Mouse (Mus musculus): ENCODE measurements around the gene Lypd6b. TPM values are rescaled to one million over a fixed set of nuclear protein-coding genes. Genes with fewer than 3 reads are reported as not detected.

Gene Lypd6b
- polyA plus RNA-seq, 1 experiment from 2014 or later: 0.12 TPM

DNA sequence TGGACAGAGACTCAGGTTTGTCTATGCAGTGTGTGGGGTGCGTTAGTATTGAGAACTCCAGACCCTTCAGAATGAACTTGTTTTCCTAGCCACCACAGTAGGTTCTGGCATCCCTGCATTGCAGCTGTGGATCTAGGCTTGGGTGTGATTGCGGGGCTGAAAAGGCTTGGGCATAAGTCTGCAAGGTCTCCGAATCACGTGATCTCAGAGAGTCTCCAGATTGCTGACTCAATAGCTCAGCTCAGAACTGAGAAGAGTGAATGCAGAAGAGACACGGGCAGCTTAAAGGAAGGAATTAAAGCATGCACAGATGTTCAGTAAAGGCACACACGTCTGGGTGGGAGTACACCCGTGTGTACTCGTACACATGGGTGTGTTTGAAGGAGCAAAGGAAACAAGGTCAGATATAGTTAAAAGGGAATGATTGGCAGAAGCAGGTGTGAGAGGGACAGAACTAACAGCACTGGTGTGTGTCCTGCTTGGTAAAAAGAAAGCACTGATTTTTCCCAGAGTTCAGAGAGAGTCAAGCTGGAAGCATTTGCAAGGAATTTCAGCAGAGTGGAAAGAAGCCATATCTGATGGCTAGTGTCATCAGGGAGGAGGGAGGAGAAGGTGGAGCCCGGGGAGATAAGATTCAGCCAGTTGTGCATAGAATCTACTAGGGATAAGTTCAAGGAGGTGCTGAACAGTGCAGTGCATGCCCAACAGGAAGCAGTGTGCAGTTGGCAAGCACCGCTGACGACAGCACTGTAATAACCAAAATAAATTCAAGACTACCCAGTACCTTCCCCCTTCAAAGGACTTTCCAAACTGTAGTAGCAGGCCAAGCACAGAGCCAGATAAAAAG, 37.5 kb upstream of the Lypd6b start:
- Histone ChIP-seq H3K27me3 (replicated peaks) (no peaks in the 10 kb centered on the region), H3K4me1 (no peaks in the 10 kb centered on the region), H3K9ac (no peak overlapping the region), H3K36me3 (no peaks in the 10 kb centered on the region), H3K4me2 (no peak overlapping the region), H3K9me3 (replicated peaks) (no peaks in the 10 kb centered on the region), H3K4me3 (no peak overlapping the region), H3K27ac (no peak overlapping the region)
- WGBS (ENCODE audit: insufficient replicate concordance): 60% methylated on average over 11 of the region's 11 CpGs
- no peak for ATAC-seq

DNA sequence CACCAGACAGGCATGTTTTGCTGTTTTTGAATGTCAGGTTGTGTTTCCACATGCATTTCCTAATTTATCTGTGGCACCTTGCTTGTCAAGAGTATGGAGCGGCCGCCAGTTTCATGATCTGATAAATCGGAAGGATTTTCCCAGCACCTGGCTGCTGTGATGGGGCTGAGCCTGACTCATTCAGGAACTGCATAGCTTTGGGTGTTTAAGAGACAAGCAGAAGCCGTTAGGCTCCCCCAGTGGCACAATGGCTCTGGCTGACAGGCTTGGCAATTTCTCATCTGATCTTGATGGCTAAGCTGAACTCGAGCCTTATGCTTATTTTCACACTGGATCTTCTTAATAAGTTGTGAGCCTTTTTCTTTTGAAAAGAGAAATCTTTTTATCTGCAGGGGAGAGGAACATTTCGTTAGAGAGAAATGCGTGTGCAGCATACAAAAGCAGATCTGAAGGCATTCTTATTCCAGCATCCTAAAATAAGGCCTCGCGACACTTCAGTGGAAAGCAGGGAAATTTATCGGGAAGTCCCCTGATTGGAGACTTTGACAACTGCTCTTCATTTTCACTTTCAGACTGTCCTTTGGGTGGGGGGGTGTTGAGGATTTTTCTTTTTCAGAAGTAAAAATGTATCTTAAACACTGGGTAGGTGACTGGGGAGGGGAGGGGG, 35.8 kb upstream of the Lypd6b start:
- ATAC-seq: no peak
- H3K4me2 ChIP-seq: no peak overlapping the region
- H3K36me3 ChIP-seq: no peaks in the 10 kb centered on the region
- no peaks in the 10 kb centered on the region for H3K9me3 ChIP-seq (replicated peaks)
- no peak overlapping the region for H3K27ac ChIP-seq
- 67% methylated on average over 10 of the region's 10 CpGs for WGBS (ENCODE audit: insufficient replicate concordance)
- no peak overlapping the region for H3K4me3 ChIP-seq
- no peak overlapping the region for H3K9ac ChIP-seq
- no peaks in the 10 kb centered on the region for H3K27me3 ChIP-seq (replicated peaks)
- H3K4me1 ChIP-seq: no peaks in the 10 kb centered on the region

DNA sequence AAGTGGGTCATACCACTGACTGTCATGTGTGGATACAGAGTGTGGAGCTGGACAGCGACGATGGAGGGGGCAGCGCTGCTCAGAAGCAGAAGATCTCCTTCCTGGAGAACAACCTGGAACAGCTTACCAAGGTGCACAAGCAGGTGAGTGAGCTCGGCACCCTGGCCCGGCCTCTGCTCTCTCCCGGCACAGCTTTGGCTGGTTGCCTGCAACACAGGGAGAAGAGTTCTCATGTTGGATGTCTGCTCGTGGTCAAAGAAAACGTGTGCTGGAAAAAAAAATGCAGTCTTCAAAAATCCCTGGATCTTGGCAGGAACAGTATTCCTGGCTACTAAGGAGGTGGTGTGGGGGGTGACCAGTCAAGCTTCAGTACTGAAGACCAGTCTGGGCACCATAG, 35.3 kb upstream of the Lypd6b start:
- Histone ChIP-seq H3K4me2 (no peak overlapping the region), H3K4me3 (no peak overlapping the region), H3K27me3 (replicated peaks) (0 out of 2 replicates have a peak, but pooled peaks cover 4% of the 10 kb centered on the region), H3K36me3 (no peaks in the 10 kb centered on the region), H3K4me1 (no peaks in the 10 kb centered on the region), H3K9ac (no peak overlapping the region), H3K27ac (no peak overlapping the region), H3K9me3 (replicated peaks) (no peaks in the 10 kb centered on the region)
- ATAC-seq: no peak
- 66% methylated on average over 8 of the region's 8 CpGs for WGBS (ENCODE audit: insufficient replicate concordance)

DNA sequence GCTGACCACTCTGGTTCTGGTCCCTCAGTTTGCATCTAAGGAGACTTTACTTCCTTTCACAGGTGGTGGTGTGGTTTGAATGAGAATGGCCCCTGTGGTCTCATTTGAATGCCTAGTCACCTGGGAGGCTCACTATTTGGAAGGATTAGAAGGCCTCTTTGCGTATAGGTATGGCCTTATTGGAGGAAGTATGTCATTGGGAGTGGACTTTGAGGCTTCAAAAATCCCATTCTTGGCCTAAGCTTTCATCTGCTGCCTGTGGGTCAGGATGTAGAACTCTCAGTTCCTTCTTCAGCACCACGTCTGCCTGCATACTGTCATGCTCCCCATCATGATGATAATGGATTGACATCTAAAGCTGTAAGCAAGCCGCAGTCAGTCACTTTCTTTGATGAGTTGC, 34.4 kb upstream of the Lypd6b start:
- Histone ChIP-seq H3K9me3 (replicated peaks) (no peaks in the 10 kb centered on the region), H3K27ac (no peak overlapping the region), H3K36me3 (no peaks in the 10 kb centered on the region), H3K9ac (no peak overlapping the region), H3K27me3 (replicated peaks) (0 out of 2 replicates have a peak, but pooled peaks cover 5% of the 10 kb centered on the region), H3K4me1 (no peaks in the 10 kb centered on the region), H3K4me3 (no peak overlapping the region), H3K4me2 (no peak overlapping the region)
- no peak for ATAC-seq
- WGBS (ENCODE audit: insufficient replicate concordance): 66% methylated on average over 3 of the region's 3 CpGs

- 38% methylated on average over 2 of the region's 2 CpGs for WGBS (ENCODE audit: insufficient replicate concordance)
These were observed 32.4 kb upstream of the Lypd6b start for GRCm38 (mm10) chr2:49755054-49755453.

DNA sequence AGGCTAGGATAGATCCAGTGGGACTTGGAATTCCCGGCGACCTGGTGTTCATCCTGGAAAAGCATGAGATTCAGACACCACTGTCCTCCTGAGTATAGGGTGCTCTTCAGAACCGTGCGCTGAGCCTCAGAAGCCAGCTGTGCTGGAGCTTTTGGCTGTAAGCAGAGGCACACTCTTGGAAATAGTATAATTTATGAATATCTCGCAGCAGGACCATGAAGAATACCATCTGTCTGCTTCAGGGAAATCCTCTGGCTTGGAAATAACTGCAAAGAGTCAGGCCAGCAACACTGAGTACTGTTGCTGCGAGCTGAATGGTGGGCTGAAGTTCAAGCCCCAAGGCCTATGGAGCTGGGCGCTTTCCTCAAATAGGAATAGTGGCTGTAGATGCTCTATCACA, 29.9 kb upstream of the Lypd6b start:
- Histone ChIP-seq H3K36me3 (no peaks in the 10 kb centered on the region), H3K9me3 (replicated peaks) (no peaks in the 10 kb centered on the region), H3K27me3 (replicated peaks) (0 out of 2 replicates have a peak, but pooled peaks cover 5% of the 10 kb centered on the region), H3K4me3 (no peak overlapping the region), H3K27ac (no peak overlapping the region), H3K9ac (no peak overlapping the region), H3K4me2 (no peak overlapping the region), H3K4me1 (no peaks in the 10 kb centered on the region)
- 71% methylated on average over 7 of the region's 7 CpGs for WGBS (ENCODE audit: insufficient replicate concordance)
- no peak for ATAC-seq

More at GRCm38 (mm10) chr2:49755054-49755453, 32.4 kb upstream of the Lypd6b start:
- Histone ChIP-seq H3K9ac (no peak overlapping the region), H3K4me3 (no peak overlapping the region), H3K27me3 (replicated peaks) (0 out of 2 replicates have a peak, but pooled peaks cover 5% of the 10 kb centered on the region), H3K36me3 (no peaks in the 10 kb centered on the region), H3K4me1 (no peaks in the 10 kb centered on the region), H3K4me2 (no peak overlapping the region), H3K27ac (no peak overlapping the region), H3K9me3 (replicated peaks) (no peaks in the 10 kb centered on the region)
- ATAC-seq: no peak

- H3K4me1 ChIP-seq: no peaks in the 10 kb centered on the region
- WGBS (ENCODE audit: insufficient replicate concordance): 48% methylated on average over 7 of the region's 7 CpGs
- H3K9ac ChIP-seq: no peak overlapping the region
- no peak overlapping the region for H3K4me3 ChIP-seq
- peak; percentile 49; the same call in 1 of the 2 replicates for ATAC-seq
- no peaks in the 10 kb centered on the region for H3K9me3 ChIP-seq (replicated peaks)
- H3K4me2 ChIP-seq: no peak overlapping the region
- H3K27ac ChIP-seq: no peak overlapping the region
- H3K36me3 ChIP-seq: no peaks in the 10 kb centered on the region
- no peaks in the 10 kb centered on the region; the same call in 1 of the 2 replicates for H3K27me3 ChIP-seq (replicated peaks)
These were observed 23.0 kb upstream of the Lypd6b start for GRCm38 (mm10) chr2:49764331-49764946.

- no peak overlapping the region for H3K27ac ChIP-seq
- 86% methylated on average over 2 of the region's 2 CpGs for WGBS (ENCODE audit: insufficient replicate concordance)
These were observed 18.6 kb upstream of the Lypd6b start for GRCm38 (mm10) chr2:49768916-49769315.

DNA sequence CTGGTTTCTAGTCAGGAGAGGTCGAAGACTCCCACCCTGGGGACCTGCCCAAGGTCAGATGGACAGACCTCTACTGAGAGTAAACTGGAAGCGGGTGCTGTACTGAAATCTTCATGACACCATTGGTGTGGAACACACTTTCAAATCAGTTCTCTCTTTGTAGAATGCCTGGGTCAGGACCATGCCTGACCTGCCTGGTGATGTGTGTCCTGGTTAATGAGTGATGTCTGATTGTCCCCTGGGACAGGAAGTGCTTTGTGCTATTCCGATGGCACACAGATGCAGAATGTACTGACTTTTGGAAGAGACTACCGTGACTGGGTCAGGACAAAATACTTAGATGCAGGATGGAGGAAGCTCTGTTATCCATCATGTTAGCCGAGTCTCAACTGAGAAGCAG, 17.0 kb upstream of the Lypd6b start:
- no peak overlapping the region for H3K27ac ChIP-seq
- H3K4me2 ChIP-seq: no peak overlapping the region
- no peak for ATAC-seq
- no peaks in the 10 kb centered on the region for H3K9me3 ChIP-seq (replicated peaks)
- H3K4me1 ChIP-seq: peaks cover 44% of the 10 kb centered on the region
- H3K27me3 ChIP-seq (replicated peaks): no peaks in the 10 kb centered on the region; the same call in 1 of the 2 replicates
- 69% methylated on average over 5 of the region's 5 CpGs for WGBS (ENCODE audit: insufficient replicate concordance)
- H3K36me3 ChIP-seq: no peaks in the 10 kb centered on the region
- H3K9ac ChIP-seq: no peak overlapping the region
- no peak overlapping the region for H3K4me3 ChIP-seq

More at GRCm38 (mm10) chr2:49768916-49769315, 18.6 kb upstream of the Lypd6b start:
- Histone ChIP-seq H3K4me3 (no peak overlapping the region), H3K27me3 (replicated peaks) (no peaks in the 10 kb centered on the region; the same call in 1 of the 2 replicates), H3K36me3 (no peaks in the 10 kb centered on the region), H3K9me3 (replicated peaks) (no peaks in the 10 kb centered on the region), H3K4me1 (peaks cover 28% of the 10 kb centered on the region), H3K9ac (no peak overlapping the region), H3K4me2 (no peak overlapping the region)
- no peak for ATAC-seq

GRCm38 (mm10) chr2:49771172-49771571, 16.3 kb upstream of the Lypd6b start:
- Histone ChIP-seq H3K36me3 (no peaks in the 10 kb centered on the region), H3K4me1 (peaks cover 47% of the 10 kb centered on the region), H3K27ac (no peak overlapping the region), H3K4me3 (no peak overlapping the region), H3K4me2 (peak overlapping the region; percentile 28), H3K9ac (0 out of 2 replicates have a peak overlapping the region, but pooled peaks have one; percentile 4), H3K27me3 (replicated peaks) (no peaks in the 10 kb centered on the region; the same call in 1 of the 2 replicates), H3K9me3 (replicated peaks) (no peaks in the 10 kb centered on the region)
- 29% methylated on average over 11 of the region's 11 CpGs for WGBS (ENCODE audit: insufficient replicate concordance)
- no peak for ATAC-seq

DNA sequence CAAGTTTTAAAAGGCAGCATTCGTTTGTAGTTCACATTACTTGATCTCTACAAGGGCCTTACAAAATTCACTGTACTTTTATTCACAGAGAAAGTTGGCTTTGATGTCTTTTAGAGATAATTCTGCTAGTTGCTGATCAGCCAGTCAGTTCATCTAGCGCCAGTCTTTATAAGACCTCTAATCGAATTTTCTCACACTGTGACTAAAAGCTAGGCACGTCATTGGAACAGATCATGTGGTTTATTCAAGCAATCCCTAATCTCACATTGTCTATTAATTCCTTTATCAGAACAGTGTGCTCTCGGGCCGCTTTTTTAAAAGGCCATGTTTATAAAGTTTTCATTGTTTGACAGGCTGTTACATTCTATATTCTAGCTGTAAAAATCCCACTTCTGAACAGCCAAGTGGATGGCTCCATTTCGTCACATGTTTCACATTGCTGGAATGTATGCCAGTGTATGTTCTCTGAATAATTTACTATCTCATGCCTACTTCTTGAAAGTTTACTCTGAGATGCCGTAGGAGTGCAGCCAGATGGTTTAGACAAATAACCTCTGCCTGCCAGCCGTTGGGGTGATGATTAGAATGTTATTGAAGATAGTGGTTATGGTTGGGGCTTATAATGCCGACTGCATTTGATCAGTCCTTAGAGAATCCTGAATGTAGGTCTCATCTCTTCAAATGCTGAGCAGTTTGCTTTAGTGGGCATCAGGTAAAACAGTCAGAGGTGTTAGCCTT, 14.1 kb upstream of the Lypd6b start:
- 43% methylated on average over 10 of the region's 10 CpGs for WGBS (ENCODE audit: insufficient replicate concordance)
- Histone ChIP-seq H3K27me3 (replicated peaks) (no peaks in the 10 kb centered on the region), H3K27ac (peak overlapping the region; percentile 79), H3K36me3 (no peaks in the 10 kb centered on the region), H3K4me3 (no peak overlapping the region), H3K4me1 (peaks cover 47% of the 10 kb centered on the region), H3K9me3 (replicated peaks) (no peaks in the 10 kb centered on the region), H3K9ac (no peak overlapping the region), H3K4me2 (peak overlapping the region; percentile 32)
- peak; percentile 87 for ATAC-seq
